ENCODE assay signal across 9 mouse cellular contexts in genomic region chr5:36747071-36747470, GRCm38 (mm10). TPM values are rescaled to one million over a fixed set of nuclear protein-coding genes. Genes with fewer than 3 reads are reported as not detected.
DNase-seq lines count a peak whose midpoint lies in the region; ATAC-seq lines count a peak whose summit lies in the region.
"Had no signal": no experiment of that assay in that cellular context is flagged by ENCODE, and none has a peak within 500 bp of the region (broad histone marks: within the 10 kb centered on the region; RNA-seq: fewer than 3 reads in every experiment).

No protein-coding gene starts in this region.

- H3K27me3 ChIP-seq in erythroblast, embryonic 14.5 days (ENCODE audit: control insufficient read depth) = peaks cover 3% of the 10 kb centered on the region; the same call in 1 of the 2 replicates
- H3K27me3 ChIP-seq in neural tube, embryonic 11.5 days (ENCODE audit: control insufficient read depth, insufficient read depth, low read length) = no peaks in the 10 kb centered on the region
- H3K27me3 ChIP-seq in limb, embryonic 15.5 days = 0 out of 2 replicates have a peak, but pooled peaks cover 3% of the 10 kb centered on the region
- H3K27me3 ChIP-seq in stomach, embryonic 16.5 days (ENCODE audit: control insufficient read depth, insufficient read depth, low read length) = no peaks in the 10 kb centered on the region

- 87% methylated on average over 7 of the region's 7 CpGs for WGBS in neural tube, embryonic 11.5 days
- 83% methylated on average over 7 of the region's 7 CpGs for WGBS in limb, embryonic 15.5 days
- WGBS in stomach, embryonic 16.5 days = 76% methylated on average over 7 of the region's 7 CpGs

- no peak for DNase-seq in neural tube, embryonic 11.5 days (ENCODE audit: low spot score)
- DNase-seq in neural tube, embryonic 10.5 days (ENCODE audit: extremely low spot score, low spot score) = no peak
- DNase-seq in right cerebral cortex, postnatal 36 days (ENCODE audit: low spot score in 2 of 2) = no peak
- no peak for DNase-seq in adrenal gland, postnatal 36 days
- DNase-seq: lung, adult 18-20 months had no signal

- H3K9me3 ChIP-seq in erythroblast, embryonic 14.5 days (ENCODE audit: control insufficient read depth, low read length) = peaks cover 2% of the 10 kb centered on the region; the same call in 1 of the 2 replicates
- no peaks in the 10 kb centered on the region for H3K9me3 ChIP-seq in neural tube, embryonic 11.5 days (ENCODE audit: control insufficient read depth, low read length)
- no peaks in the 10 kb centered on the region for H3K9me3 ChIP-seq in limb, embryonic 15.5 days
- H3K9me3 ChIP-seq in stomach, embryonic 16.5 days (replicated peaks; ENCODE audit: control insufficient read depth, low read length) = no peaks in the 10 kb centered on the region

- no peak for ATAC-seq in erythroblast, adult 5-6 weeks (replicated peaks; ENCODE audit: low FRiP score, poor library complexity, severe bottlenecking)
- no peak for ATAC-seq in neural tube, embryonic 11.5 days (ENCODE audit: insufficient read depth, low FRiP score, low TSS enrichment)
- ATAC-seq in limb, embryonic 15.5 days (ENCODE audit: insufficient number of reproducible peaks, low FRiP score, low TSS enrichment, low read depth) = no peak
- no peak for ATAC-seq in stomach, embryonic 16.5 days (ENCODE audit: insufficient read depth, low FRiP score)

- H3K27ac ChIP-seq in neural tube, embryonic 11.5 days (ENCODE audit: low read depth, low read length) = no peak overlapping the region
- no peak overlapping the region for H3K27ac ChIP-seq in limb, embryonic 15.5 days
- no peak overlapping the region for H3K27ac ChIP-seq in stomach, embryonic 16.5 days (ENCODE audit: low read length)

- H3K9ac ChIP-seq in neural tube, embryonic 11.5 days (ENCODE audit: low read length) = no peak overlapping the region
- H3K9ac ChIP-seq in limb, embryonic 15.5 days = no peak overlapping the region
- no peak overlapping the region for H3K9ac ChIP-seq in stomach, embryonic 16.5 days (ENCODE audit: low read length)

- peaks cover 25% of the 10 kb centered on the region for H3K36me3 ChIP-seq in erythroblast, embryonic 14.5 days (ENCODE audit: control insufficient read depth)
- H3K36me3 ChIP-seq in neural tube, embryonic 11.5 days (ENCODE audit: control insufficient read depth, insufficient read depth, low read length) = no peaks in the 10 kb centered on the region
- 0 out of 2 replicates have a peak, but pooled peaks cover 5% of the 10 kb centered on the region for H3K36me3 ChIP-seq in limb, embryonic 15.5 days
- no peaks in the 10 kb centered on the region for H3K36me3 ChIP-seq in stomach, embryonic 16.5 days (ENCODE audit: control insufficient read depth, insufficient read depth, low read length)

- peak overlapping the region; percentile 85 for H3K4me3 ChIP-seq in erythroblast, embryonic 14.5 days (replicated peaks)
- H3K4me3 ChIP-seq in neural tube, embryonic 11.5 days (ENCODE audit: low read depth, low read length) = no peak overlapping the region
- peak overlapping the region; percentile 99 for H3K4me3 ChIP-seq in limb, embryonic 15.5 days
- peak overlapping the region; percentile 98; the same call in 1 of the 2 replicates for H3K4me3 ChIP-seq in stomach, embryonic 16.5 days (replicated peaks; ENCODE audit: low read length)

- peak overlapping the region; percentile 97; the same call in 1 of the 2 replicates for H3K4me2 ChIP-seq in neural tube, embryonic 11.5 days (ENCODE audit: low read depth)
- H3K4me2 ChIP-seq in limb, embryonic 15.5 days = peak overlapping the region; percentile 94
- peak overlapping the region; percentile 69 for H3K4me2 ChIP-seq in stomach, embryonic 16.5 days (ENCODE audit: low read depth, low read length)

- peaks cover 62% of the 10 kb centered on the region for H3K4me1 ChIP-seq in erythroblast, embryonic 14.5 days (ENCODE audit: control insufficient read depth)
- peaks cover 6% of the 10 kb centered on the region; the same call in 1 of the 2 replicates for H3K4me1 ChIP-seq in neural tube, embryonic 11.5 days (ENCODE audit: control insufficient read depth, insufficient read depth, low read length)
- H3K4me1 ChIP-seq in limb, embryonic 15.5 days = peaks cover 21% of the 10 kb centered on the region
- H3K4me1 ChIP-seq in stomach, embryonic 16.5 days (ENCODE audit: control insufficient read depth, insufficient read depth, low read length) = peaks cover 7% of the 10 kb centered on the region

RNA-seq across cellular contexts. Expression of gene Bloc1s4, which starts 1.4 kb away (rescaled TPM):
- polyA plus RNA-seq in erythroblast, embryonic 14.5 days (2012) = 3.2 and 3.5 TPM in 2 replicates
- total RNA-seq in erythroblast, adult 5-6 weeks (2015; ENCODE audit: low replicate concordance) = 2.3 TPM in 2 replicates
- 8.3 and 10.0 TPM in 2 replicates for total RNA-seq in erythroblast, adult 5-6 weeks (2017; ENCODE audit: low replicate concordance)
- polyA plus RNA-seq in neural tube, embryonic 11.5 days (2014; fragmentation: Nextera tagmentation; extraction: Ambion mirVana) = 25.9 and 27.0 TPM in 2 replicates
- polyA plus RNA-seq in limb, embryonic 15.5 days (2015; fragmentation: Nextera tagmentation; extraction: Ambion mirVana) = 26.4 and 31.5 TPM in 2 replicates
- polyA plus RNA-seq in stomach, embryonic 16.5 days (2015; fragmentation: Nextera tagmentation; extraction: Ambion mirVana) = 12.8 and 18.3 TPM in 2 replicates
- total RNA-seq in adrenal gland, postnatal 36 days (2021) = 10 to 100 TPM; 31.7 to 32.5 TPM

RNA-seq across cellular contexts. Expression of gene Mrfap1, which starts 49.5 kb away (rescaled TPM):
- 9.9 and 12.6 TPM in 2 replicates for polyA plus RNA-seq in erythroblast, embryonic 14.5 days (2012)
- 59.8 and 66.9 TPM in 2 replicates for total RNA-seq in erythroblast, adult 5-6 weeks (2015; ENCODE audit: low replicate concordance)
- total RNA-seq in erythroblast, adult 5-6 weeks (2017; ENCODE audit: low replicate concordance) = 68.3 and 88.4 TPM in 2 replicates
- polyA plus RNA-seq in neural tube, embryonic 11.5 days (2014; fragmentation: Nextera tagmentation; extraction: Ambion mirVana) = 570 and 602 TPM in 2 replicates
- 492 and 496 TPM in 2 replicates for polyA plus RNA-seq in limb, embryonic 15.5 days (2015; fragmentation: Nextera tagmentation; extraction: Ambion mirVana)
- polyA plus RNA-seq in stomach, embryonic 16.5 days (2015; fragmentation: Nextera tagmentation; extraction: Ambion mirVana) = 279 and 321 TPM in 2 replicates
- total RNA-seq in adrenal gland, postnatal 36 days (2021) = 100 to 1,000 TPM; 671 to 795 TPM

RNA-seq across cellular contexts. Expression of gene D5Ertd579e, which starts 51.2 kb away (rescaled TPM):
- polyA plus RNA-seq in erythroblast, embryonic 14.5 days (2012) = 1.6 and 2.0 TPM in 2 replicates
- 121 and 122 TPM in 2 replicates for total RNA-seq in erythroblast, adult 5-6 weeks (2015; ENCODE audit: low replicate concordance)
- total RNA-seq in erythroblast, adult 5-6 weeks (2017; ENCODE audit: low replicate concordance) = 221 and 226 TPM in 2 replicates
- polyA plus RNA-seq in neural tube, embryonic 11.5 days (2014; fragmentation: Nextera tagmentation; extraction: Ambion mirVana) = 28.7 and 36.4 TPM in 2 replicates
- polyA plus RNA-seq in limb, embryonic 15.5 days (2015; fragmentation: Nextera tagmentation; extraction: Ambion mirVana) = 16.6 and 17.9 TPM in 2 replicates
- polyA plus RNA-seq in stomach, embryonic 16.5 days (2015; fragmentation: Nextera tagmentation; extraction: Ambion mirVana) = 20.4 and 20.5 TPM in 2 replicates
- 10 to 100 TPM; 56.4 to 66.5 TPM for total RNA-seq in adrenal gland, postnatal 36 days (2021)

Comparison
In these comparisons a context has a peak if more than half of its experiments do, and no peak if none do; other contexts are left out.
1. RNA of gene Mrfap1, which starts 49.5 kb away (polyA plus RNA-seq): 570 to 602 TPM in neural tube, embryonic 11.5 days, 492 to 496 TPM in limb, embryonic 15.5 days and 279 to 321 TPM in stomach, embryonic 16.5 days; 9.9 to 12.6 TPM in erythroblast, embryonic 14.5 days; every median in the first group is over 10 times any median in the second.
2. Peak in every context shown above with its lines, with median percentiles within 50 percentile points of each other: H3K4me2 ChIP-seq.